Mouse (Mus musculus) forebrain, postnatal 0 days (tissue): ENCODE measurements at regions not wholly inside any gene's neighbourhood (a gene's known extent, or its start where the extent isn't known, plus 50 kb on each side); places are given as distances from the start of the nearest gene placed in this dataset.

Source experiments
- ATAC-seq: fragments of 200-750 bp; cut with Nextera tagmentation; 2 replicates; pipeline ENCODE4 v1.8.0; 2017; ENCODE audit warnings: mild to moderate bottlenecking, moderate library complexity
- DNase-seq: peaks from one replicate; pipeline ENCODE4 v3.0.0-alpha.2; 2015
- H3K27ac ChIP-seq: fragments of 300-500 bp; sonication (generic); 2 replicates; pipeline ENCODE4 v1.5.1; 2014; ENCODE audit warnings: low read depth, mild to moderate bottlenecking, antibody characterized with exemption, low read length, moderate library complexity, mixed read lengths
- H3K27me3 ChIP-seq: fragments of 300-500 bp; sonication (generic); 2 replicates; pipeline ENCODE4 v1.6.1; 2014; ENCODE audit warnings: mild to moderate bottlenecking, low read length, mixed read lengths; ENCODE audit not compliant: insufficient read depth
- H3K36me3 ChIP-seq: fragments of 300-500 bp; sonication (generic); 2 replicates; pipeline ENCODE4 v1.6.1; 2014; ENCODE audit warnings: mild to moderate bottlenecking, moderate library complexity; ENCODE audit not compliant: insufficient read depth
- H3K4me1 ChIP-seq: fragments of 300-500 bp; sonication (generic); 2 replicates; pipeline ENCODE4 v1.6.1; 2014; ENCODE audit warnings: antibody characterized with exemption; ENCODE audit not compliant: insufficient read depth
- H3K4me2 ChIP-seq: fragments of 300-500 bp; sonication (generic); 2 replicates; pipeline ENCODE4 v1.6.1; 2014; ENCODE audit warnings: low read depth, mild to moderate bottlenecking, moderate library complexity
- H3K4me3 ChIP-seq: fragments of 300-500 bp; sonication (generic); 2 replicates; pipeline ENCODE4 v1.5.1; 2014; ENCODE audit warnings: low read depth, low read length, mixed read lengths
- H3K9ac ChIP-seq: fragments of 300-500 bp; sonication (generic); 2 replicates; pipeline ENCODE4 v1.6.1; 2014; ENCODE audit warnings: mild to moderate bottlenecking
- H3K9me3 ChIP-seq: fragments of 300-500 bp; sonication (generic); 2 replicates; pipeline ENCODE4 v1.6.1; 2016; ENCODE audit warnings: low read length
- CTCF ChIP-seq: sonication (generic); IDR thresholded peaks from 2 replicates; pipeline ENCODE4 v1.5.1; 2016; ENCODE audit warnings: antibody characterized with exemption, control low read depth, low read depth
- WGBS: fragments of 180-500 bp; shearing (Covaris S2); extraction: QIAGEN DNeasy Blood & Tissue Kit; methylation state at CpG from one replicate; pipeline ENCODE4 v1.1.7; 2014; 5-methylcytosine and 5-hydroxymethylcytosine counted together

DNA sequence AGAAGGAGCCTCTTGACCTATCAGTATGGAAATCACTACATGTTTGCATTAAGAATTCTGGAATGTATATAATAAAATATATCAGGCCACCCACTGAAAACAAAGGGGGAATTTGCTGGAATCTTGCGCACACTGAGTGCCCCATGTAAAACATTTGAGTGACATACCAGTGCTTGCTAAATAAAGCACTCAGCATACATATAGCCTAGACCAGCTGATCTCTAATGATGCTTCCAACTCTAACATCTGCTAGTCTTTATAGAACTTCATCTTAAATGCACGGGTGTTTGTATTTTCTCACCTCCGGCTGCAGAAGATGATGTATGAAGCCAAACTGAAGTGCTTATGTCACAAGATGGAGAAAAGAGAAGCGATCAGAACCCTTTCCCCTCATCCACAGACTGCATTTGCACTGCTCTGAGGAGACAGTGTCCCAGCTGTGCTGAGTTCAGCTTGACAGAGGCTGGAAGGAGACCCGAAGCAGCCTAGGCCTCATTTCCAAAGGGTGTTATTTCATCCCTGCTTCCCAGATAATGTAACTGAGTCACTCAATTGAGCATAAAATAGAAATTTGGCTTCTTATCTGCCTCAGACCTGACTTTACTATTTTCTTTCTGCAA, 657.6 kb upstream of the Brinp1 start:
- H3K36me3 ChIP-seq: no peaks in the 10 kb centered on the region
- no peak overlapping the region for H3K4me2 ChIP-seq
- no peak overlapping the region for H3K4me3 ChIP-seq
- no peaks in the 10 kb centered on the region for H3K4me1 ChIP-seq
- ATAC-seq: peak; percentile 27; the same call in 1 of the 2 replicates
- no peak overlapping the region for H3K9ac ChIP-seq
- no peak for DNase-seq
- no peaks in the 10 kb centered on the region for H3K27me3 ChIP-seq
- no peaks in the 10 kb centered on the region for H3K9me3 ChIP-seq
- WGBS: 70% methylated on average over 5 of the region's 5 CpGs
- TF ChIP-seq CTCF: no peak
- no peak overlapping the region for H3K27ac ChIP-seq

DNA sequence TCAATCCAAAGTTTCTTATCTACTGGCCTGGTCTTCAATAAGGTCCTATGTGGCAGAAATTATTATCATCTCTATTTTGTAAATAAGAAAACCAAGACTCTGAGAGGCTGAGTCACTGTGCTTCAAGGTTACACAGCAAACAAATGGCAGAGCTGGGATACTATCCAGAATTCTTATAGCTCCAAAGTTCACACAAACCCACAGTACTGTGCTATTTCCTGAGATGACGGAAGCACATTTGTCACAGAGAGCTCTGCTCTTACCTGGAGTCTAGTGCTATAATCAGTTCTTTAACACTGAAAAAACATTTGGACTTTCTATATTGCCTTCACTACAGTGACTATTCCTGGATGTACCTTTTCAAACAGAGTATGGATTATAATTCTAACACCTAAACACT, 654.7 kb upstream of the Brinp1 start:
- no peak overlapping the region for H3K4me2 ChIP-seq
- no peak overlapping the region for H3K27ac ChIP-seq
- DNase-seq: no peak
- WGBS: 93% methylated on average over 1 of the region's 1 CpGs
- ATAC-seq: no peak
- H3K9me3 ChIP-seq: no peaks in the 10 kb centered on the region
- H3K36me3 ChIP-seq: no peaks in the 10 kb centered on the region
- no peaks in the 10 kb centered on the region for H3K4me1 ChIP-seq
- no peaks in the 10 kb centered on the region for H3K27me3 ChIP-seq
- no peak for TF ChIP-seq CTCF
- no peak overlapping the region for H3K9ac ChIP-seq
- H3K4me3 ChIP-seq: no peak overlapping the region

DNA sequence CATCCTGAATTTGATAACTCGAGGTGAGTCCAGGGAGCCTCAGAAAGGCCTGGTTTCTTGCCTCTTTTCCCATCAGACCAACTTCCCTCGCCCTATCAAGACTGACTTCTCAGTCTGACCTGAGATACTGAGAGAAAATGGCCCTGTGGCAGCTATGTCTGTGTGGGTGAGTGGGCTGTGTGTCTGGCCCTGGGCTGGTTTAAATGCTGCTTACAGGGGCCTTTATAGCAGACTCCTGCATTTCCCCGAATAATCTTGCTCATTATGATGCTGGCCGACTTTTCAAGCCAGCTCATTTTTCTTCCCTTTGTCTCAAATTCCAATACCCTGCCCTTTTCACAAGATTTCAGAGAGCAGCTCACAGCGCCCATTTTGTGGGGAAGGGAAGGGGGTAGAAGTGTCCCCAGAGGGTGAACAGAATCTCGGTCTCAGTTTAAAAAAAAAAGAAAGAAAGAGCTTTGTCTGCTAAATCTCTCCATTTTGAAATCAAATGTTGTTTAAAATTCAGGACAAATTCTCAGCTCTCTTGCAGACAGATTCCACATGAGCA, 642.9 kb upstream of the Brinp1 start:
- no peak overlapping the region for H3K4me2 ChIP-seq
- no peaks in the 10 kb centered on the region for H3K9me3 ChIP-seq
- no peak overlapping the region for H3K4me3 ChIP-seq
- no peaks in the 10 kb centered on the region for H3K36me3 ChIP-seq
- TF ChIP-seq CTCF: no peak
- ATAC-seq (peak; percentile 56), DNase-seq (peak; percentile 4)
- H3K4me1 ChIP-seq: 0 out of 2 replicates have a peak, but pooled peaks cover 4% of the 10 kb centered on the region
- 23% methylated on average over 6 of the region's 6 CpGs for WGBS
- H3K27ac ChIP-seq: no peak overlapping the region
- no peak overlapping the region for H3K9ac ChIP-seq
- no peaks in the 10 kb centered on the region for H3K27me3 ChIP-seq

DNA sequence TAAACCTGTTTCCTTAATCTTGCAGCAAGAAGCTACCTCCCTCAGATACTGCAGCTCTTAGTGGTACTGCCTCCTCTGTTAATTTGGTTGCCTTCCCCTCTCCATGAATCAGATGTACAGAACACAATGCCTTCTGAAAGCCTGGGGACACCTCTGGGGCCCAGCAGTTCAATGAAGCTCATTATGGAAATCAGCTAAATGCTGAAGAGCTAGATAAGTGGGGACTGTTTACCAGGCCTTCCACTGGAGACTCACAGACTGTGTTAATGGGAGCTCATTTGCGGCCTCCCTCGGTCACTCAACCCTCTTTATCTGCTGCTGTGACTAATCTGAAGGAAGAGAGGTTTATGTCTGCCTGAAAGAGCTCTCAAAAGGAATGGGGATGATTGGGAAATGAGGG, 639.8 kb upstream of the Brinp1 start:
- WGBS: 19% methylated on average over 2 of the region's 2 CpGs
- no peak overlapping the region for H3K27ac ChIP-seq
- H3K4me3 ChIP-seq: no peak overlapping the region
- no peak for TF ChIP-seq CTCF
- H3K4me1 ChIP-seq: 0 out of 2 replicates have a peak, but pooled peaks cover 4% of the 10 kb centered on the region
- no peak for DNase-seq
- H3K9me3 ChIP-seq: no peaks in the 10 kb centered on the region
- H3K27me3 ChIP-seq: no peaks in the 10 kb centered on the region
- H3K4me2 ChIP-seq: no peak overlapping the region
- H3K36me3 ChIP-seq: no peaks in the 10 kb centered on the region
- ATAC-seq: no peak
- no peak overlapping the region for H3K9ac ChIP-seq

DNA sequence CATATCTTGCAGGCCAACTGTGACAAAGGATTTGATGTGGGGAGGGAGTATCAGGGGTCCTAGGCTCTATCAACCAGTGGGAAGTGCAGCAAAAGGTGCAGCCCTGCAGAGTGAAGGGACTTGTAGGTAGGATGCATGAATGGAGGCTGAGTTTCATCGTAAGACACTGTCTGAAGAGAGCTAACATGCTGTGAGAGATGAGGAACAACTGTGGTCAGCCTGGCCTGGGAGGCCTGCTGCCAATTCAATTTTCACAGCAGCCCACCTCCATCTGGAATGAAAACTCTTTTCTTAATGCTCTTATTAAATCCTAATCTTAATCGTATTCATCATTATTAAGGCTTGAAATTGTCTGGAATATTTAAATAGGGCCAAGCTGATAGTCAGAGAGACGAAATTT, 622.1 kb upstream of the Brinp1 start:
- Histone ChIP-seq H3K9ac (no peak overlapping the region), H3K4me2 (no peak overlapping the region), H3K27ac (no peak overlapping the region), H3K27me3 (no peaks in the 10 kb centered on the region), H3K9me3 (no peaks in the 10 kb centered on the region), H3K4me3 (no peak overlapping the region), H3K36me3 (no peaks in the 10 kb centered on the region), H3K4me1 (no peaks in the 10 kb centered on the region)
- DNase-seq (no peak), ATAC-seq (no peak)
- no peak for TF ChIP-seq CTCF
- 62% methylated on average over 3 of the region's 3 CpGs for WGBS

DNA sequence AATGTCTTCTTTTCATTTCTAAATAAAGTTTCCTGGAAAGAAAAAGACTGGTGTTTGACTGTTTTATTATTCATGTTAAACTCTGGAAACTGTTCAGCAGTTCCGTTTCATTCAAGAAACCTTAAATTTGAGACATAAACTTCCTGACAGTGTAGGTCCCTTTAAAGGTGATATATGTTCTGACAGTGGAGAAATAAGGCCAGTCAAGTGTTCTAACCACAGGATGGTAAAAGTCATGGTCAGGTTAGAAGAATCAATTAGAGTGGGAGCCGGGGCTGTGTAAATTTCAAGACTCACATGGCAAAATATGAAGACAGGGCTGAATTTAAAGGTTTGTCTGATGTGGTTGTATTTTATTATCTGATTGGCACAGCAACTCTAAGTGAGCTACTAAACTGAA, 593.9 kb upstream of the Brinp1 start:
- 92% methylated on average over 2 of the region's 2 CpGs for WGBS
- DNase-seq (no peak), ATAC-seq (no peak)
- H3K4me2 ChIP-seq: no peak overlapping the region
- no peak for TF ChIP-seq CTCF
- no peaks in the 10 kb centered on the region for H3K4me1 ChIP-seq
- no peak overlapping the region for H3K9ac ChIP-seq
- no peaks in the 10 kb centered on the region for H3K9me3 ChIP-seq
- H3K27me3 ChIP-seq: no peaks in the 10 kb centered on the region
- H3K27ac ChIP-seq: no peak overlapping the region
- H3K36me3 ChIP-seq: no peaks in the 10 kb centered on the region
- H3K4me3 ChIP-seq: no peak overlapping the region

DNA sequence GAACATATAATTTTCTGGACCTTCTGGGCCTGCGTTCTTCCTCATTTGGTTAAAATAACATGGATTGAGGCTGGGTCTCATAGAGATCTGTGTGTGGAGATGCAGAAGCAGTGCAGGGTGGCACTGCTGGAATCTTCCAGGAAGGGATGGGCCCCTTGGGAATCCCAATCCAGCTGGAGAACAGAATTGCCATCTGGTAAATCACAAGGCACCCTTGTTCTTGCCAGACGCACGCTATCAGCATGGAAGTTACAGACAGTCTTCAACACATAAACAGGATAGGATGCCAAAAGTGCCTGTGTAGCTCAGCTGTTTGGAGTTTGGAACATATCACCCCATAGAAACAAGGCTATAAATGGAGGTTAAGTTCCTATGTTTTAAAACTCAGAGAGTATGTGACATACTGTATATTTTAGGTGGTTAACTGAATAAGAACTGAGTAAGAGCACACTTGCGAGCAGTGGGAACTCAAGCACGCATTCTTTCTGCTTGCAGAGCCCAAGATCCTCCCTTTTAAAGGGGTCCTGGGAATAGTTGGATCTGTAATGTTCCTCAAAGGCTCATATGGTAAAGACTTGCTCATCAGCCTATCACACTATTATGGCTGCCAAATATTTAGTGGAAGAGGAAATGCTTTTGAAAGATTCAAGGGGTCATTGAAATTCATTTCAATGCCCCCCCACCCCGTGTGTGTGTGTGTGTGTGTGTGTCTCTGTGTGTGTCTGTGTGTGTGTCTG, 584.1 kb upstream of the Brinp1 start:
- H3K9me3 ChIP-seq: no peaks in the 10 kb centered on the region
- H3K36me3 ChIP-seq: no peaks in the 10 kb centered on the region
- no peak overlapping the region for H3K27ac ChIP-seq
- no peak overlapping the region for H3K4me3 ChIP-seq
- DNase-seq: peak; percentile 88
- H3K27me3 ChIP-seq: no peaks in the 10 kb centered on the region
- peak; percentile 98 for ATAC-seq
- TF ChIP-seq CTCF: no peak
- H3K4me2 ChIP-seq: no peak overlapping the region
- no peaks in the 10 kb centered on the region for H3K4me1 ChIP-seq
- 57% methylated on average over 6 of the region's 6 CpGs for WGBS
- H3K9ac ChIP-seq: no peak overlapping the region
